Mouse (Mus musculus): ENCODE measurements around the gene Olig2. TPM values are rescaled to one million over a fixed set of nuclear protein-coding genes. Genes with fewer than 3 reads are reported as not detected.
A peak's percentile ranks its signal among the peaks of the same experiment; 100 is the strongest.

Gene Olig2
- total and polyA plus RNA-seq, 2 experiments from 2014 or later = 14.7 to 32.8 TPM

DNA sequence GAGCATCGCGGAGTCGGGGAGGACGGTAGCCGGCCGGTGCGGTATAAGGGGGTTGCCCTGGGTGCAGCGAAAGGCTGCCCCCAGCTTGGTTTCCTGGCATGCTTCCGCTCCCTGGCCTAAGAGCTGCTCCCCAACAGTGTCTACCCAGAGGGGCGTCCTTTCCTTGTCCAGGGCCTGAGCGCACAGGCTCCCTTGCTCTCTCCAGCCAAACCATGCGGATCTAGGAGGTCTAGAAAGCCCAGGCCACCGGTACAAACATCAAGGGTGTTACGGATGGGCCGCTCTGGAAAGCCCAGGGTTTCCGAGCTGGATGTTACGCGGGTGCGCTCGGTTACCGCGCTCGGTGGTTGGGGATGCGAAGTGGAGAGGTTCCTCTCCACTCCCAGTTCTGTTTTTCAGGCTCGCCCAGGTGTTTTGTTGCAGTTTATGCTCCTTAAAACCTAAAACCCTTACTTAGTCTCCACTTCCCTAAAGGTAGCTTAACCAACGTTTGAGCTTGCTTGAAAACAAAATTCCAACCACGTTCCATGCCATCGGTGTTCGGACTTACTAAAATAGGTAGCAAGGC is 45.8 kb downstream of the Olig2 start:
- H3K9me3 ChIP-seq (ENCODE audit: low read length) = no peaks in the 10 kb centered on the region
- H3K4me2 ChIP-seq (ENCODE audit: low read depth) = peak overlapping the region; percentile 85
- H3K36me3 ChIP-seq (ENCODE audit: insufficient read depth) = no peaks in the 10 kb centered on the region
- peak overlapping the region; percentile 29; the same call in 1 of the 2 replicates for H3K27ac ChIP-seq (ENCODE audit: low read depth, low read length)
- ATAC-seq (no peak), DNase-seq (peak; percentile 28)
- peaks cover 14% of the 10 kb centered on the region; the same call in 1 of the 2 replicates for H3K4me1 ChIP-seq (ENCODE audit: insufficient read depth)
- WGBS = 1% methylated on average over 29 of the region's 29 CpGs
- no peak for TF ChIP-seq CTCF (IDR thresholded peaks at IDR 0.05; ENCODE audit: low read depth)
- peak overlapping the region; percentile 43 for H3K4me3 ChIP-seq (ENCODE audit: low read depth, low read length)
- peaks cover 89% of the 10 kb centered on the region for H3K27me3 ChIP-seq (ENCODE audit: insufficient read depth, low read length)
- peak overlapping the region; percentile 46 for H3K9ac ChIP-seq

GRCm38 (mm10) chr16:91271634-91272033 is 46.4 kb downstream of the Olig2 start:
- ATAC-seq (no peak), DNase-seq (no peak)
- no peak for TF ChIP-seq CTCF (IDR thresholded peaks at IDR 0.05; ENCODE audit: low read depth)
- 2% methylated on average over 20 of the region's 20 CpGs for WGBS
- Histone ChIP-seq H3K9me3 (ENCODE audit: low read length) (no peaks in the 10 kb centered on the region), H3K4me3 (ENCODE audit: low read depth, low read length) (peak overlapping the region; percentile 43), H3K27me3 (ENCODE audit: insufficient read depth, low read length) (peaks cover 84% of the 10 kb centered on the region), H3K27ac (ENCODE audit: low read depth, low read length) (0 out of 2 replicates have a peak overlapping the region, but pooled peaks have one; percentile 29), H3K4me2 (ENCODE audit: low read depth) (peak overlapping the region; percentile 85), H3K4me1 (ENCODE audit: insufficient read depth) (peaks cover 14% of the 10 kb centered on the region; the same call in 1 of the 2 replicates), H3K9ac (no peak overlapping the region), H3K36me3 (ENCODE audit: insufficient read depth) (no peaks in the 10 kb centered on the region)

Other genes with a start within 250 kb of the Olig2 start
- gene Synj1, start 214.1 kb upstream of the Olig2 start, total RNA-seq (2014; rRNA removed) = 48.2 and 62.5 TPM in 2 replicates
- 24.8 and 38.0 TPM in 2 replicates for gene Synj1, start 214.1 kb upstream of the Olig2 start, polyA plus RNA-seq (2015; fragmentation: Nextera tagmentation; extraction: Ambion mirVana)
- 80.0 and 88.6 TPM in 2 replicates for gene Paxbp1, start 180.9 kb upstream of the Olig2 start, total RNA-seq (2014; rRNA removed)
- gene Paxbp1, start 180.9 kb upstream of the Olig2 start, polyA plus RNA-seq (2015; fragmentation: Nextera tagmentation; extraction: Ambion mirVana) = 10.3 and 19.5 TPM in 2 replicates
- 1.2 and 1.4 TPM in 2 replicates for gene 4932438H23Rik, start 130.3 kb upstream of the Olig2 start, total RNA-seq (2014; rRNA removed)
- gene 4932438H23Rik, start 130.3 kb upstream of the Olig2 start, polyA plus RNA-seq (2015; fragmentation: Nextera tagmentation; extraction: Ambion mirVana) = 0.43 and 0.81 TPM in 2 replicates
- gene Olig1, start 44.3 kb downstream of the Olig2 start, total RNA-seq (2014; rRNA removed) = 103 and 130 TPM in 2 replicates
- gene Olig1, start 44.3 kb downstream of the Olig2 start, polyA plus RNA-seq (2015; fragmentation: Nextera tagmentation; extraction: Ambion mirVana) = 127 and 138 TPM in 2 replicates
- 24.5 and 25.5 TPM in 2 replicates for gene Ifnar2, start 147.3 kb downstream of the Olig2 start, total RNA-seq (2014; rRNA removed)
- 53.1 and 58.1 TPM in 2 replicates for gene Ifnar2, start 147.3 kb downstream of the Olig2 start, polyA plus RNA-seq (2015; fragmentation: Nextera tagmentation; extraction: Ambion mirVana)
- gene Gm21970, start 166.3 kb downstream of the Olig2 start, total RNA-seq (2014; rRNA removed) = 6.1 TPM in 1 of 2 replicates, not detected in the other
- gene Gm21970, start 166.3 kb downstream of the Olig2 start, polyA plus RNA-seq (2015; fragmentation: Nextera tagmentation; extraction: Ambion mirVana) = not detected in 2 replicates
- gene Il10rb, start 180.7 kb downstream of the Olig2 start, total RNA-seq (2014; rRNA removed) = 5.0 and 7.9 TPM in 2 replicates
- 9.2 and 11.1 TPM in 2 replicates for gene Il10rb, start 180.7 kb downstream of the Olig2 start, polyA plus RNA-seq (2015; fragmentation: Nextera tagmentation; extraction: Ambion mirVana)

Measured in forebrain, postnatal 0 days (tissue).